Mouse (Mus musculus): ENCODE data around the gene Casr. TPM values are rescaled to one million over a fixed set of nuclear protein-coding genes. Genes with fewer than 3 reads are reported as not detected.

Casr gene
- polyA plus RNA-seq, 1 experiment from 2014 or later = 0.16 TPM

GRCm38 (mm10) chr16:36476866-36477265, 85.1 kb downstream of the Casr start:
- Histone ChIP-seq H3K9ac (replicated peaks; ENCODE audit: low read depth, low read length) (no peak overlapping the region), H3K36me3 (ENCODE audit: control insufficient read depth, insufficient read depth) (no peaks in the 10 kb centered on the region), H3K27ac (ENCODE audit: low read length) (no peak overlapping the region), H3K4me3 (replicated peaks; ENCODE audit: low read length) (no peak overlapping the region), H3K9me3 (ENCODE audit: control insufficient read depth, low read length) (no peaks in the 10 kb centered on the region), H3K4me2 (ENCODE audit: low read length) (no peak overlapping the region), H3K4me1 (replicated peaks; ENCODE audit: control insufficient read depth, insufficient read depth, low read length) (no peaks in the 10 kb centered on the region), H3K27me3 (replicated peaks; ENCODE audit: control insufficient read depth, insufficient read depth, low read length) (no peaks in the 10 kb centered on the region)
- ATAC-seq = no peak
- WGBS = 84% methylated on average over 9 of the region's 9 CpGs

DNA sequence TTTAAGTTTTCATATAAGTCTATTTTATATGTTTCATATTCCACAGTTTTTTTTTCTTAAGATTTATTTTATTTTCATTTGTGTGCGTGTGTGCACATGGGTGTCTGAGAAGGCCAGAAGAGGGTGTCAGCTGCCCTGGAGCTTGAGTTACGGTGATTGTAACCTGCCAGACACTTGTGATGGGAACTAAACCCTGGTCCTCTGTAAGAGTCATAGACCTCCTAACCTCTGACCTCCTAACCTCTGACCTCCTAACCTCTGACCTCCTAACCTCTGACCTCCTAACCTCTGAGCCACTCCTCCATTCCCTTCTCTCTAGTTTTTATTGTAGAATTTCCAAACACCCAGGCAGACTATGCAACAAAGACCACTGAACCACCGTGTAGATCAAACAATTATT, 86.4 kb downstream of the Casr start:
- H3K9me3 ChIP-seq (ENCODE audit: control insufficient read depth, low read length) = no peaks in the 10 kb centered on the region
- no peaks in the 10 kb centered on the region for H3K4me1 ChIP-seq (replicated peaks; ENCODE audit: control insufficient read depth, insufficient read depth, low read length)
- H3K4me3 ChIP-seq (replicated peaks; ENCODE audit: low read length) = no peak overlapping the region
- no peak for ATAC-seq
- no peak overlapping the region for H3K9ac ChIP-seq (replicated peaks; ENCODE audit: low read depth, low read length)
- 96% methylated on average over 3 of the region's 3 CpGs for WGBS
- H3K27ac ChIP-seq (ENCODE audit: low read length) = no peak overlapping the region
- no peaks in the 10 kb centered on the region for H3K36me3 ChIP-seq (ENCODE audit: control insufficient read depth, insufficient read depth)
- no peaks in the 10 kb centered on the region for H3K27me3 ChIP-seq (replicated peaks; ENCODE audit: control insufficient read depth, insufficient read depth, low read length)
- no peak overlapping the region for H3K4me2 ChIP-seq (ENCODE audit: low read length)

DNA sequence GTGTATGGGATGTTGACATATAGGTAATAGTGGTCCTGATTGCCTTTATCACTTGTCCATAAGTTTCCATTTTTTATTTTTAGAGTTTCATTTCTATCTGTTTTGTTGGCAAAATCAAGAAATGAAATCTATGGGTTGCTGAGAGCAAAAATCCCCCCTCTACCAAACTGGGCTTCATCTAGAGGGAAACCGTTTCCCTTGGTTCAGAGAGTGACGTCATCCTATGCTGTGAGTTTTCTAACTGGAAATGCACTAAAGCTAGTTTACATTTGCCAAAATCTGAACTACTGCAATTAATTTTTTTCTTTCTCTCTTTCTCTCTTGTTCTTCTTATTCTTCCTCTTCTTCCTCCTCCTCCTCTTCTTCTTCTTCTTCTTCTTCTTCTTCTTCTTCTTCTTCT, 87.1 kb downstream of the Casr start:
- Histone ChIP-seq H3K4me1 (replicated peaks; ENCODE audit: control insufficient read depth, insufficient read depth, low read length) (no peaks in the 10 kb centered on the region), H3K36me3 (ENCODE audit: control insufficient read depth, insufficient read depth) (no peaks in the 10 kb centered on the region), H3K27me3 (replicated peaks; ENCODE audit: control insufficient read depth, insufficient read depth, low read length) (no peaks in the 10 kb centered on the region), H3K9me3 (ENCODE audit: control insufficient read depth, low read length) (no peaks in the 10 kb centered on the region), H3K9ac (replicated peaks; ENCODE audit: low read depth, low read length) (no peak overlapping the region), H3K27ac (ENCODE audit: low read length) (no peak overlapping the region), H3K4me3 (replicated peaks; ENCODE audit: low read length) (no peak overlapping the region), H3K4me2 (ENCODE audit: low read length) (no peak overlapping the region)
- 78% methylated on average over 2 of the region's 2 CpGs for WGBS
- no peak for ATAC-seq

- Histone ChIP-seq H3K27me3 (replicated peaks; ENCODE audit: control insufficient read depth, insufficient read depth, low read length) (no peaks in the 10 kb centered on the region), H3K9me3 (ENCODE audit: control insufficient read depth, low read length) (no peaks in the 10 kb centered on the region), H3K4me1 (replicated peaks; ENCODE audit: control insufficient read depth, insufficient read depth, low read length) (no peaks in the 10 kb centered on the region), H3K4me2 (ENCODE audit: low read length) (no peak overlapping the region), H3K36me3 (ENCODE audit: control insufficient read depth, insufficient read depth) (no peaks in the 10 kb centered on the region), H3K4me3 (replicated peaks; ENCODE audit: low read length) (no peak overlapping the region), H3K27ac (ENCODE audit: low read length) (no peak overlapping the region), H3K9ac (replicated peaks; ENCODE audit: low read depth, low read length) (no peak overlapping the region)
- 49% methylated on average over 17 of the region's 17 CpGs for WGBS
- peak; percentile 33; the same call in 1 of the 2 replicates for ATAC-seq
Observed at GRCm38 (mm10) chr16:36473217-36474216, 88.4 kb downstream of the Casr start.

- H3K4me2 ChIP-seq (ENCODE audit: low read length) = no peak overlapping the region
- no peak overlapping the region for H3K27ac ChIP-seq (ENCODE audit: low read length)
- H3K27me3 ChIP-seq (replicated peaks; ENCODE audit: control insufficient read depth, insufficient read depth, low read length) = no peaks in the 10 kb centered on the region
- H3K4me1 ChIP-seq (replicated peaks; ENCODE audit: control insufficient read depth, insufficient read depth, low read length) = no peaks in the 10 kb centered on the region
- H3K36me3 ChIP-seq (ENCODE audit: control insufficient read depth, insufficient read depth) = no peaks in the 10 kb centered on the region
- H3K4me3 ChIP-seq (replicated peaks; ENCODE audit: low read length) = no peak overlapping the region
- no peaks in the 10 kb centered on the region for H3K9me3 ChIP-seq (ENCODE audit: control insufficient read depth, low read length)
- no peak for ATAC-seq
- whole genome bisulfite sequencing = 44% methylated on average over 13 of the region's 13 CpGs
- H3K9ac ChIP-seq (replicated peaks; ENCODE audit: low read depth, low read length) = 0 out of 2 replicates have a peak overlapping the region, but pooled peaks have one; percentile 32
Observed at GRCm38 (mm10) chr16:36471066-36471633, 90.8 kb downstream of the Casr start.

DNA sequence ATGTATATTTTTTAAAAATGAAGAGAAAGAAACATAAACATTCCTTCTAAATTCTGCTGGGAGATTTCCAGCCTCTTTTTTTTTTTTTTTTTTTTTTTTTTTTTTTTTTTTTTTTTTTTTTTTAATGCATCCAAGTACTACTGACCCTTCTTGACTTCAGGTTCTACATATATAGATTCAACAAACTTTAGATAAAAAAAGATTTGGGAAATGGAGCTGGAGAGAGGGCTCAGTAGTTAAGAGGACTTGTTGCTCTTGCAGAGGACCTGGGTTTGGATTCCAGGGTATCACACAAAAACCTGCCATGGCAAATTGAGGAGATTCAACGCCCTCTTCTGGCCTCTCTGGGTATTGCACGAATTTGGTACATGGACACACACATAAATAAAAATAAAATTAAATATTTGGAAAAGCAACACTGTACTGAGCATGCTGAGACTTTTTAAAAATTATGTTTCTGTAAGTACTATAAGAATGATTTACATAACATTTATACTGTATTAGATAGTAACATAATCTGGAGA, 91.9 kb downstream of the Casr start:
- Histone ChIP-seq H3K27ac (ENCODE audit: low read length) (no peak overlapping the region), H3K9ac (replicated peaks; ENCODE audit: low read depth, low read length) (no peak overlapping the region), H3K27me3 (replicated peaks; ENCODE audit: control insufficient read depth, insufficient read depth, low read length) (no peaks in the 10 kb centered on the region), H3K4me3 (replicated peaks; ENCODE audit: low read length) (no peak overlapping the region), H3K36me3 (ENCODE audit: control insufficient read depth, insufficient read depth) (no peaks in the 10 kb centered on the region), H3K9me3 (ENCODE audit: control insufficient read depth, low read length) (no peaks in the 10 kb centered on the region), H3K4me1 (replicated peaks; ENCODE audit: control insufficient read depth, insufficient read depth, low read length) (no peaks in the 10 kb centered on the region), H3K4me2 (ENCODE audit: low read length) (no peak overlapping the region)
- no peak for ATAC-seq
- 4% methylated on average over 2 of the region's 2 CpGs for WGBS

DNA sequence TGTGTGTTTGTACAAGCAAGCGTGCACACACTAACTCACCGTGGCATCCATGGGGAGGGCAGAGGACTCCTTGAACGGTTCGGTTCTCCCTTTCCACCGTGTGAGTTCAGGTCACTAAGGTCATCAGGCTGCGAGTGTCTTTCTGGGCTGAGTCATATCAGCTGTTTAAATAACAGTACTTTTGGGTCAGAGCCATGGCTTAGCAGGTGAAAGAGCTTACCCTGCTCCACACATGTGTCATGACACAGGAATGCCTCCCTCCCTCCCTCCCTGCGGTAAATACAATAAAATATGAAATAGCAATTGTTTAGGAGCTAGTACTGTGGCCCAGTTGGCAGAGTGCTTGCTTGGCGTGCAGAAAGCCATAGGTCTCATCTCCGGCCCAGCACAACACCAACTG, 92.6 kb downstream of the Casr start:
- Histone ChIP-seq H3K27ac (ENCODE audit: low read length) (no peak overlapping the region), H3K36me3 (ENCODE audit: control insufficient read depth, insufficient read depth) (no peaks in the 10 kb centered on the region), H3K27me3 (replicated peaks; ENCODE audit: control insufficient read depth, insufficient read depth, low read length) (no peaks in the 10 kb centered on the region), H3K4me1 (replicated peaks; ENCODE audit: control insufficient read depth, insufficient read depth, low read length) (no peaks in the 10 kb centered on the region), H3K9ac (replicated peaks; ENCODE audit: low read depth, low read length) (no peak overlapping the region), H3K9me3 (ENCODE audit: control insufficient read depth, low read length) (no peaks in the 10 kb centered on the region), H3K4me2 (ENCODE audit: low read length) (no peak overlapping the region), H3K4me3 (replicated peaks; ENCODE audit: low read length) (no peak overlapping the region)
- no peak for ATAC-seq
- 92% methylated on average over 9 of the region's 9 CpGs for whole genome bisulfite sequencing

- no peak overlapping the region for H3K4me2 ChIP-seq (ENCODE audit: low read length)
- ATAC-seq = no peak
- 66% methylated on average over 4 of the region's 4 CpGs for WGBS
Observed at GRCm38 (mm10) chr16:36468862-36469261, 93.1 kb downstream of the Casr start.

DNA sequence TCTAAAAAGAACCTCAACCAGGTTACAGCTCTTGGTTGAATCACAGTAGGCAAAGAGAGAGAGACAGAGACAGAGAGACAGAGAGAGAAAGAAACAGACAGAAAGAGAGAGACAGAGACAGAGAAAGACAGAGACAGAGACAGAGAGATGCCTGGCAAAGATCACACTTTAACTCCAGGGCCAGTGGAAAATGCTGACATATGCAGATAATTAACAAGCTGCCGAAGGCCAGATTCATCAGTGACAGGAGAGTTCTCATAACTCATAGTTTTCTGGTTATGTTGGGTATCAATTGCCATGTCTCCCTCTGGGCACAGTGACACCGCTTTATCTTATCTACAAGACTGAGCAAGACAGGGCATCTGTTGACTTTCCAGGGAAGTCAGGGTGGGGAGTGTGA, 94.0 kb downstream of the Casr start:
- no peaks in the 10 kb centered on the region for H3K27me3 ChIP-seq (replicated peaks; ENCODE audit: control insufficient read depth, insufficient read depth, low read length)
- no peak overlapping the region for H3K4me2 ChIP-seq (ENCODE audit: low read length)
- no peak overlapping the region for H3K27ac ChIP-seq (ENCODE audit: low read length)
- no peaks in the 10 kb centered on the region for H3K4me1 ChIP-seq (replicated peaks; ENCODE audit: control insufficient read depth, insufficient read depth, low read length)
- WGBS = 94% methylated on average over 2 of the region's 2 CpGs
- no peaks in the 10 kb centered on the region for H3K9me3 ChIP-seq (ENCODE audit: control insufficient read depth, low read length)
- no peak overlapping the region for H3K4me3 ChIP-seq (replicated peaks; ENCODE audit: low read length)
- ATAC-seq = no peak
- no peak overlapping the region for H3K9ac ChIP-seq (replicated peaks; ENCODE audit: low read depth, low read length)
- H3K36me3 ChIP-seq (ENCODE audit: control insufficient read depth, insufficient read depth) = no peaks in the 10 kb centered on the region

More at GRCm38 (mm10) chr16:36468862-36469261, 93.1 kb downstream of the Casr start:
- Histone ChIP-seq H3K27ac (ENCODE audit: low read length) (no peak overlapping the region), H3K9ac (replicated peaks; ENCODE audit: low read depth, low read length) (no peak overlapping the region), H3K4me1 (replicated peaks; ENCODE audit: control insufficient read depth, insufficient read depth, low read length) (no peaks in the 10 kb centered on the region), H3K4me3 (replicated peaks; ENCODE audit: low read length) (no peak overlapping the region), H3K36me3 (ENCODE audit: control insufficient read depth, insufficient read depth) (no peaks in the 10 kb centered on the region), H3K27me3 (replicated peaks; ENCODE audit: control insufficient read depth, insufficient read depth, low read length) (no peaks in the 10 kb centered on the region), H3K9me3 (ENCODE audit: control insufficient read depth, low read length) (no peaks in the 10 kb centered on the region)

Data from forebrain, embryonic 16.5 days (tissue).